Mouse (Mus musculus): ENCODE data around the gene Clstn3. TPM values are rescaled to one million over a fixed set of nuclear protein-coding genes. Genes with fewer than 3 reads are reported as not detected.
"Not testable (repeated sequence)": the region's sequence is repeated elsewhere in the genome, so short reads cannot be mapped to it uniquely, and the experiment has no call there.

Gene Clstn3
- polyA plus RNA-seq (2015; fragmentation: Nextera tagmentation; extraction: Ambion mirVana): 174 and 180 TPM in 2 replicates

GRCm38 (mm10) chr6:124464305-124465271, at the start of gene Clstn3:
Clstn3 (minus strand) TSS chr6:124464794.
- H3K27ac ChIP-seq (ENCODE audit: low read depth, low read length): peak within 1 kb of the TSS; percentile 93
- peak; percentile 96 for ATAC-seq
- H3K4me2 ChIP-seq (ENCODE audit: low read length): peak within 1 kb of the TSS; percentile 82
- H3K9ac ChIP-seq (ENCODE audit: low read depth, low read length): peak within 1 kb of the TSS; percentile 82
- H3K9me3 ChIP-seq (ENCODE audit: control insufficient read depth, low read length): no peaks in the 10 kb centered on the region
- H3K27me3 ChIP-seq (replicated peaks; ENCODE audit: control insufficient read depth, insufficient read depth, low read length): no peaks in the 10 kb centered on the region
- H3K4me3 ChIP-seq (ENCODE audit: low read length): peak within 1 kb of the TSS; percentile 65
- H3K4me1 ChIP-seq (ENCODE audit: control insufficient read depth, insufficient read depth, low read depth, low read length): peaks cover 26% of the 10 kb centered on the region
- 3% methylated on average over 27 of the region's 27 CpGs for WGBS
- H3K36me3 ChIP-seq (ENCODE audit: control insufficient read depth, insufficient read depth, low read length): peaks cover 14% of the 10 kb centered on the region

- H3K4me2 ChIP-seq (ENCODE audit: low read length): peak within 1 kb of the TSS; percentile 48
- WGBS: 9% methylated on average over 6 of the region's 6 CpGs
- no peaks in the 10 kb centered on the region for H3K36me3 ChIP-seq (ENCODE audit: control insufficient read depth, insufficient read depth, low read length)
- ATAC-seq: no peak
- no peak within 1 kb of the TSS for H3K9ac ChIP-seq (ENCODE audit: low read depth, low read length)
- H3K27me3 ChIP-seq (replicated peaks; ENCODE audit: control insufficient read depth, insufficient read depth, low read length): no peaks in the 10 kb centered on the region
- H3K27ac ChIP-seq (ENCODE audit: low read depth, low read length): no peak within 1 kb of the TSS
- no peaks in the 10 kb centered on the region for H3K9me3 ChIP-seq (ENCODE audit: control insufficient read depth, low read length)
- H3K4me1 ChIP-seq (ENCODE audit: control insufficient read depth, insufficient read depth, low read depth, low read length): no peaks in the 10 kb centered on the region
- no peak within 1 kb of the TSS for H3K4me3 ChIP-seq (ENCODE audit: low read length)
These were observed 47.8 kb upstream of the Clstn3 start, which contains the start of gene C1ra for GRCm38 (mm10) chr6:124512355-124512836. C1ra (plus strand) TSS chr6:124512405.

- H3K4me2 ChIP-seq (ENCODE audit: low read length): no peak overlapping the region
- no peaks in the 10 kb centered on the region for H3K27me3 ChIP-seq (replicated peaks; ENCODE audit: control insufficient read depth, insufficient read depth, low read length)
- H3K4me1 ChIP-seq (ENCODE audit: control insufficient read depth, insufficient read depth, low read depth, low read length): no peaks in the 10 kb centered on the region
- ATAC-seq: no peak
- H3K9ac ChIP-seq (ENCODE audit: low read depth, low read length): no peak overlapping the region
- 76% methylated on average over 6 of the region's 6 CpGs for whole genome bisulfite sequencing
- H3K9me3 ChIP-seq (ENCODE audit: control insufficient read depth, low read length): no peaks in the 10 kb centered on the region
- no peak overlapping the region for H3K27ac ChIP-seq (ENCODE audit: low read depth, low read length)
- no peak overlapping the region for H3K4me3 ChIP-seq (ENCODE audit: low read length)
- no peaks in the 10 kb centered on the region for H3K36me3 ChIP-seq (ENCODE audit: control insufficient read depth, insufficient read depth, low read length)
These were observed 47.3 kb upstream of the Clstn3 start for GRCm38 (mm10) chr6:124511936-124512335.

GRCm38 (mm10) chr6:124509192-124509591, 44.6 kb upstream of the Clstn3 start:
- not testable (repeated sequence) for H3K36me3 ChIP-seq (ENCODE audit: control insufficient read depth, insufficient read depth, low read length); H3K4me3 ChIP-seq (ENCODE audit: low read length); H3K9me3 ChIP-seq (ENCODE audit: control insufficient read depth, low read length); H3K4me1 ChIP-seq (ENCODE audit: control insufficient read depth, insufficient read depth, low read depth, low read length); H3K4me2 ChIP-seq (ENCODE audit: low read length); H3K27ac ChIP-seq (ENCODE audit: low read depth, low read length); H3K9ac ChIP-seq (ENCODE audit: low read depth, low read length); ATAC-seq; H3K27me3 ChIP-seq (replicated peaks; ENCODE audit: control insufficient read depth, insufficient read depth, low read length)
- 94% methylated on average over 5 of the region's 5 CpGs for WGBS

GRCm38 (mm10) chr6:124508292-124508691, 43.7 kb upstream of the Clstn3 start:
- H3K27me3 ChIP-seq (replicated peaks; ENCODE audit: control insufficient read depth, insufficient read depth, low read length): no peaks in the 10 kb centered on the region
- H3K9me3 ChIP-seq (ENCODE audit: control insufficient read depth, low read length): no peaks in the 10 kb centered on the region
- H3K4me2 ChIP-seq (ENCODE audit: low read length): no peak overlapping the region
- no peak overlapping the region for H3K27ac ChIP-seq (ENCODE audit: low read depth, low read length)
- no peak overlapping the region for H3K9ac ChIP-seq (ENCODE audit: low read depth, low read length)
- no peaks in the 10 kb centered on the region for H3K36me3 ChIP-seq (ENCODE audit: control insufficient read depth, insufficient read depth, low read length)
- WGBS: 77% methylated on average over 10 of the region's 10 CpGs
- no peak for ATAC-seq
- no peak overlapping the region for H3K4me3 ChIP-seq (ENCODE audit: low read length)
- H3K4me1 ChIP-seq (ENCODE audit: control insufficient read depth, insufficient read depth, low read depth, low read length): no peaks in the 10 kb centered on the region

GRCm38 (mm10) chr6:124506991-124507390, 42.4 kb upstream of the Clstn3 start:
- Histone ChIP-seq H3K27ac (ENCODE audit: low read depth, low read length) (no peak overlapping the region), H3K27me3 (replicated peaks; ENCODE audit: control insufficient read depth, insufficient read depth, low read length) (no peaks in the 10 kb centered on the region), H3K4me2 (ENCODE audit: low read length) (no peak overlapping the region), H3K9me3 (ENCODE audit: control insufficient read depth, low read length) (no peaks in the 10 kb centered on the region), H3K9ac (ENCODE audit: low read depth, low read length) (no peak overlapping the region), H3K4me1 (ENCODE audit: control insufficient read depth, insufficient read depth, low read depth, low read length) (no peaks in the 10 kb centered on the region), H3K4me3 (ENCODE audit: low read length) (no peak overlapping the region), H3K36me3 (ENCODE audit: control insufficient read depth, insufficient read depth, low read length) (no peaks in the 10 kb centered on the region)
- ATAC-seq: no peak
- WGBS: 85% methylated on average over 6 of the region's 6 CpGs

- Histone ChIP-seq H3K4me2 (ENCODE audit: low read length) (no peak overlapping the region), H3K4me3 (ENCODE audit: low read length) (no peak overlapping the region), H3K9ac (ENCODE audit: low read depth, low read length) (no peak overlapping the region), H3K27ac (ENCODE audit: low read depth, low read length) (no peak overlapping the region), H3K4me1 (ENCODE audit: control insufficient read depth, insufficient read depth, low read depth, low read length) (no peaks in the 10 kb centered on the region), H3K27me3 (replicated peaks; ENCODE audit: control insufficient read depth, insufficient read depth, low read length) (no peaks in the 10 kb centered on the region), H3K9me3 (ENCODE audit: control insufficient read depth, low read length) (no peaks in the 10 kb centered on the region), H3K36me3 (ENCODE audit: control insufficient read depth, insufficient read depth, low read length) (no peaks in the 10 kb centered on the region)
- WGBS: 86% methylated on average over 4 of the region's 4 CpGs
- ATAC-seq: no peak
These were observed 40.4 kb upstream of the Clstn3 start for GRCm38 (mm10) chr6:124505028-124505427.

- Histone ChIP-seq H3K27ac (ENCODE audit: low read depth, low read length) (no peak overlapping the region), H3K9ac (ENCODE audit: low read depth, low read length) (no peak overlapping the region), H3K9me3 (ENCODE audit: control insufficient read depth, low read length) (no peaks in the 10 kb centered on the region), H3K4me1 (ENCODE audit: control insufficient read depth, insufficient read depth, low read depth, low read length) (no peaks in the 10 kb centered on the region), H3K4me2 (ENCODE audit: low read length) (no peak overlapping the region), H3K27me3 (replicated peaks; ENCODE audit: control insufficient read depth, insufficient read depth, low read length) (no peaks in the 10 kb centered on the region), H3K4me3 (ENCODE audit: low read length) (no peak overlapping the region), H3K36me3 (ENCODE audit: control insufficient read depth, insufficient read depth, low read length) (no peaks in the 10 kb centered on the region)
- no peak for ATAC-seq
- 86% methylated on average over 5 of the region's 5 CpGs for WGBS
These were observed 37.4 kb upstream of the Clstn3 start for GRCm38 (mm10) chr6:124502021-124502420.

GRCm38 (mm10) chr6:124501473-124501872, 36.9 kb upstream of the Clstn3 start:
- no peak for ATAC-seq
- WGBS: 76% methylated on average over 4 of the region's 4 CpGs

More at GRCm38 (mm10) chr6:124501473-124501872, 36.9 kb upstream of the Clstn3 start:
- Histone ChIP-seq H3K36me3 (ENCODE audit: control insufficient read depth, insufficient read depth, low read length) (no peaks in the 10 kb centered on the region), H3K27me3 (replicated peaks; ENCODE audit: control insufficient read depth, insufficient read depth, low read length) (no peaks in the 10 kb centered on the region), H3K4me3 (ENCODE audit: low read length) (no peak overlapping the region), H3K4me2 (ENCODE audit: low read length) (no peak overlapping the region), H3K9me3 (ENCODE audit: control insufficient read depth, low read length) (no peaks in the 10 kb centered on the region), H3K4me1 (ENCODE audit: control insufficient read depth, insufficient read depth, low read depth, low read length) (no peaks in the 10 kb centered on the region), H3K9ac (ENCODE audit: low read depth, low read length) (no peak overlapping the region), H3K27ac (ENCODE audit: low read depth, low read length) (no peak overlapping the region)

All from hindbrain, embryonic 16.5 days (tissue).